Mouse (Mus musculus): Measurements from ENCODE around the gene Lactbl1. TPM values are rescaled to one million over a fixed set of nuclear protein-coding genes. Genes with fewer than 3 reads are reported as not detected.

The Lactbl1 gene
- total and polyA plus RNA-seq, 2 experiments from 2014 or later = 0.06 to 0.42 TPM

DNA sequence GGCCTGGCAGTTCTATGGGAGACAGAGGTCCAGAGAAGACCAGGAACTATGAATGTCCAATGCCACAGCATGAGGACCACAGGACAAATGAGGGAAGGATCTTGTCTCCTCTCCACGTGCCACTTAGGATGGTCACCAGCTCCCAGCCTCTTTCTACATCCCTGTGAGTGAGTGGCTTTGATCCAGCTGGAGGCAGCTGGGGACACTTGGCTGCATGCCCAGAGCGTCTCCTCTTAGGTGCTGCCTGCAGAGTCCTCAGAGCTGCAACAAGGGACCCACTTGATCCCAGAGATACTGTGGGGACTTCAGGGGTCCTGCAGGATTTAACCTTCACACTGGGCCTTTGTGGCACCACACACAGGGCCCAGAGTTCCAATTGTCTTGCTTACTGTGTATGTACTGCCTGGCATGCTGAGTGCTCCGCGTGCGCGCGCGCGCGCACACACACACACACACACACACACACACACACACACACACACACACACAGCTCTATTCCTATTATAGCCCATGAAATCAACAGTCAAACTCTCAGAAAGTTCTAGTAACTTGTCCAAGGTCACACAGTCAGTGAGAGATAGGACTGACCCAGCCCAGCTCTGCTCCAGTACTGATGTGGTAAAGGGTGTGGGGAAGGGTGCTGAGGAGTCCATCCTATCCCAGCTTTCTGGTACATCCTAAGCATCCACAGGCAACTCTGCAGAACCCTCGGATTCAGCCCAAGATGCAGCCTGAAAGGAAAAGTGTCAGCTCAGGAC is 9.0 kb downstream of the Lactbl1 start:
- no peak overlapping the region for H3K4me2 ChIP-seq (ENCODE audit: low read depth, low read length)
- H3K36me3 ChIP-seq (ENCODE audit: insufficient read depth, low read length) = no peaks in the 10 kb centered on the region
- H3K4me3 ChIP-seq (ENCODE audit: low read length) = no peak overlapping the region
- no peaks in the 10 kb centered on the region for H3K4me1 ChIP-seq (ENCODE audit: insufficient read depth, low read length)
- no peak overlapping the region for H3K27ac ChIP-seq
- H3K27me3 ChIP-seq (ENCODE audit: insufficient read depth, low read length) = no peaks in the 10 kb centered on the region
- WGBS = 76% methylated on average over 11 of the region's 11 CpGs
- H3K9me3 ChIP-seq (ENCODE audit: low read length) = no peaks in the 10 kb centered on the region
- no peak overlapping the region for H3K9ac ChIP-seq (replicated peaks; ENCODE audit: low read length)
- ATAC-seq (peak; percentile 55; the same call in 1 of the 2 replicates), DNase-seq (ENCODE audit: low spot score) (peak; percentile 64)
- no peak for TF ChIP-seq CTCF (IDR thresholded peaks at IDR 0.05; ENCODE audit: low read depth)

DNA sequence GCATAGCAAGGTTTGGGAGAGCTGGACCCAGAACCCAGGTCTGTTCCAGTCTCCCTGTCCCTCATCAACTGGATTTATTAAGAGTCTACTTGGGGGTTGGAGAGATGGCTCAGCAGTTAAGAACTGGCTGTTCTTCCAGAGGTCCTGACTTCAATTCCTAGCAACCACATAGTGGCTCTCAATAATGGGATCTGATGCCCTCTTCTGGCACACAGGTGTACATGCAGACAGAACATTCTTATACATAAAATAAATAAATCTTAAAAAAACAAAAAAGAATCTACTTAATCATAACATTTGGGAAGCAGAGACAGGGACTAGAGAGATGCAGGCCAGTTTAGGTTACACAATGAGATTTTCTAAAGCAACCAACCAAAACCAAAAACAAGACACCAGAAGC is 13.6 kb downstream of the Lactbl1 start:
- Histone ChIP-seq H3K4me1 (ENCODE audit: insufficient read depth, low read length) (peaks cover 6% of the 10 kb centered on the region), H3K27ac (no peak overlapping the region), H3K4me2 (ENCODE audit: low read depth, low read length) (no peak overlapping the region), H3K4me3 (ENCODE audit: low read length) (no peak overlapping the region), H3K9ac (replicated peaks; ENCODE audit: low read length) (no peak overlapping the region), H3K9me3 (ENCODE audit: low read length) (no peaks in the 10 kb centered on the region), H3K36me3 (ENCODE audit: insufficient read depth, low read length) (no peaks in the 10 kb centered on the region), H3K27me3 (ENCODE audit: insufficient read depth, low read length) (no peaks in the 10 kb centered on the region)
- ATAC-seq (no peak), DNase-seq (ENCODE audit: low spot score) (peak; percentile 20)
- TF ChIP-seq CTCF (IDR thresholded peaks at IDR 0.05; ENCODE audit: low read depth) = peak; percentile 47

GRCm38 (mm10) chr4:136636511-136636910 is 14.1 kb downstream of the Lactbl1 start:
- no peaks in the 10 kb centered on the region for H3K27me3 ChIP-seq (ENCODE audit: insufficient read depth, low read length)
- peaks cover 6% of the 10 kb centered on the region for H3K4me1 ChIP-seq (ENCODE audit: insufficient read depth, low read length)
- H3K9ac ChIP-seq (replicated peaks; ENCODE audit: low read length) = no peak overlapping the region
- no peak overlapping the region for H3K27ac ChIP-seq
- WGBS = 55% methylated on average over 5 of the region's 5 CpGs
- H3K4me2 ChIP-seq (ENCODE audit: low read depth, low read length) = peak overlapping the region; percentile 73; the same call in 1 of the 2 replicates
- H3K9me3 ChIP-seq (ENCODE audit: low read length) = no peaks in the 10 kb centered on the region
- DNase-seq (ENCODE audit: low spot score) = no peak
- H3K36me3 ChIP-seq (ENCODE audit: insufficient read depth, low read length) = no peaks in the 10 kb centered on the region
- no peak overlapping the region for H3K4me3 ChIP-seq (ENCODE audit: low read length)
- TF ChIP-seq CTCF (IDR thresholded peaks at IDR 0.05; ENCODE audit: low read depth) = no peak
- no peak for ATAC-seq

DNA sequence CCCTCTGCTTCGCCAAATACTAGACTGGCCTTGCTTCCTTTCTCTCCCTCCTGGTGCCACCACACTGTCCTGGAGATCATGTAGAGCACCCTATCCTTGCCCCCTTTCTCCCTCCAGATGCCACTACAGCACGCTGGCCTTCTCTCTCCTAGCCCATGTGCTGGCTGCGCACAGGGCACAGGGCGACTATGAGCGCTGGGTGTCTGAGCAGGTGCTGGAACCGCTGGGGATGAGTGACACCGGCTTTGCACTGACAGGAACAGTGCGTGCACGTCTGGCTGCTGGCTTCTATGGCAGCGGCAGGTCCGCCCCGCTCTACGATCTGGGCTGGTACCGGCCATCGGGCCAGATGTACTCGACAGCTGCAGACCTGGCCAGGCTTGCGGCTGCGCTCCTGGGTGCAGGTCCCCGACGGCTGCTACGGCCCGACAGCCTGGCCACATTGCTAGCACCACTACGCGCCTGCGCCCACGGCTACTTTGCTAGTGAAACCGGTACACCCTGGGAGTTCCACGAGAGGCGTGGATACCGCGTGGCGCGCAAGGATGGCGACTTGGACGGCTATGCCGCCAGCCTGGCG is 14.7 kb downstream of the Lactbl1 start:
- DNase-seq (ENCODE audit: low spot score) (no peak), ATAC-seq (peak; percentile 52)
- WGBS = 13% methylated on average over 37 of the region's 37 CpGs
- Histone ChIP-seq H3K27me3 (ENCODE audit: insufficient read depth, low read length) (no peaks in the 10 kb centered on the region), H3K4me2 (ENCODE audit: low read depth, low read length) (peak overlapping the region; percentile 73), H3K27ac (peak overlapping the region; percentile 85), H3K4me1 (ENCODE audit: insufficient read depth, low read length) (peaks cover 6% of the 10 kb centered on the region), H3K4me3 (ENCODE audit: low read length) (peak overlapping the region; percentile 46), H3K9me3 (ENCODE audit: low read length) (no peaks in the 10 kb centered on the region), H3K9ac (replicated peaks; ENCODE audit: low read length) (peak overlapping the region; percentile 51), H3K36me3 (ENCODE audit: insufficient read depth, low read length) (no peaks in the 10 kb centered on the region)
- no peak for TF ChIP-seq CTCF (IDR thresholded peaks at IDR 0.05; ENCODE audit: low read depth)

- Histone ChIP-seq H3K9ac (replicated peaks; ENCODE audit: low read length) (peak overlapping the region; percentile 51), H3K4me2 (ENCODE audit: low read depth, low read length) (peak overlapping the region; percentile 73), H3K36me3 (ENCODE audit: insufficient read depth, low read length) (no peaks in the 10 kb centered on the region), H3K9me3 (ENCODE audit: low read length) (no peaks in the 10 kb centered on the region), H3K27ac (peak overlapping the region; percentile 85), H3K27me3 (ENCODE audit: insufficient read depth, low read length) (no peaks in the 10 kb centered on the region), H3K4me1 (ENCODE audit: insufficient read depth, low read length) (peaks cover 6% of the 10 kb centered on the region), H3K4me3 (ENCODE audit: low read length) (peak overlapping the region; percentile 46)
- WGBS = 1% methylated on average over 75 of the region's 76 CpGs
- DNase-seq (ENCODE audit: low spot score) (peak; percentile 96), ATAC-seq (peak; percentile 78)
- no peak; the same call in 1 of the 2 replicates for TF ChIP-seq CTCF (IDR thresholded peaks at IDR 0.05; ENCODE audit: low read depth)
These were observed 15.3 kb downstream of the Lactbl1 start for GRCm38 (mm10) chr4:136637563-136638229.

- Histone ChIP-seq H3K36me3 (ENCODE audit: insufficient read depth, low read length) (no peaks in the 10 kb centered on the region), H3K9ac (replicated peaks; ENCODE audit: low read length) (peak overlapping the region; percentile 51), H3K27ac (peak overlapping the region; percentile 60; the same call in 1 of the 2 replicates), H3K4me1 (ENCODE audit: insufficient read depth, low read length) (peaks cover 6% of the 10 kb centered on the region), H3K4me3 (ENCODE audit: low read length) (no peak overlapping the region; the same call in 1 of the 2 replicates), H3K9me3 (ENCODE audit: low read length) (no peaks in the 10 kb centered on the region), H3K4me2 (ENCODE audit: low read depth, low read length) (peak overlapping the region; percentile 73), H3K27me3 (ENCODE audit: insufficient read depth, low read length) (no peaks in the 10 kb centered on the region)
- no peak for TF ChIP-seq CTCF (IDR thresholded peaks at IDR 0.05; ENCODE audit: low read depth)
- DNase-seq (ENCODE audit: low spot score) (no peak), ATAC-seq (no peak)
- WGBS = 28% methylated on average over 7 of the region's 7 CpGs
These were observed 15.9 kb downstream of the Lactbl1 start for GRCm38 (mm10) chr4:136638230-136638750.

Measured in hindbrain, postnatal 0 days (tissue).